Mouse (Mus musculus): ENCODE data around the gene Epyc.

GRCm38 (mm10) chr10:97702321-97702720 lies 58.5 kb downstream of the Epyc start:
- TF ChIP-seq CTCF (IDR thresholded peaks at IDR 0.05; ENCODE audit: low read depth) (no peak), EP300 (IDR thresholded peaks at IDR 0.05; ENCODE audit: low read depth) (no peak)

Measured in heart, postnatal 0 days (tissue).